Mouse (Mus musculus): ENCODE measurements at regions not wholly inside any gene's neighbourhood (a gene's known extent, or its start where the extent isn't known, plus 50 kb on each side); places are given as distances from the start of the nearest gene placed in this dataset.
"Not testable (repeated sequence)": the region's sequence is repeated elsewhere in the genome, so short reads cannot be mapped to it uniquely, and the experiment has no call there.

GRCm38 (mm10) chr3:80099625-80100024 is 215.3 kb downstream of the Fam198b start:
- ATAC-seq (replicated peaks; ENCODE audit: low FRiP score) (no peak), DNase-seq (ENCODE audit: low spot score) (no peak)
- no peak overlapping the region for H3K4me2 ChIP-seq (ENCODE audit: low read depth, low read length, severe bottlenecking)
- no peak overlapping the region for H3K27ac ChIP-seq (ENCODE audit: low read depth, low read length)
- no peak overlapping the region for H3K9ac ChIP-seq (ENCODE audit: low read length)
- H3K36me3 ChIP-seq (ENCODE audit: control insufficient read depth, insufficient read depth, low read length), result no peaks in the 10 kb centered on the region
- no peak overlapping the region for H3K4me3 ChIP-seq (ENCODE audit: low read depth, low read length)
- H3K27me3 ChIP-seq (ENCODE audit: control insufficient read depth, insufficient read depth, low read length), result no peaks in the 10 kb centered on the region
- WGBS, result 91% methylated on average over 3 of the region's 3 CpGs
- H3K9me3 ChIP-seq (ENCODE audit: control insufficient read depth, low read length), result no peaks in the 10 kb centered on the region
- no peaks in the 10 kb centered on the region for H3K4me1 ChIP-seq (replicated peaks; ENCODE audit: control insufficient read depth, insufficient read depth, low read length)

GRCm38 (mm10) chr3:80120177-80120736 is 235.9 kb downstream of the Fam198b start:
- H3K4me2 ChIP-seq (ENCODE audit: low read depth, low read length, severe bottlenecking), result no peak overlapping the region
- H3K27ac ChIP-seq (ENCODE audit: low read depth, low read length), result no peak overlapping the region
- no peaks in the 10 kb centered on the region for H3K4me1 ChIP-seq (replicated peaks; ENCODE audit: control insufficient read depth, insufficient read depth, low read length)
- no peaks in the 10 kb centered on the region for H3K36me3 ChIP-seq (ENCODE audit: control insufficient read depth, insufficient read depth, low read length)
- H3K9ac ChIP-seq (ENCODE audit: low read length), result no peak overlapping the region
- H3K9me3 ChIP-seq (ENCODE audit: control insufficient read depth, low read length), result no peaks in the 10 kb centered on the region
- ATAC-seq (replicated peaks; ENCODE audit: low FRiP score), result no peak
- 50% methylated on average over 1 of the region's 1 CpGs for WGBS
- no peak for DNase-seq (ENCODE audit: low spot score)
- no peaks in the 10 kb centered on the region for H3K27me3 ChIP-seq (ENCODE audit: control insufficient read depth, insufficient read depth, low read length)
- no peak overlapping the region for H3K4me3 ChIP-seq (ENCODE audit: low read depth, low read length)

GRCm38 (mm10) chr3:80123666-80124065 is 239.3 kb downstream of the Fam198b start:
- H3K4me2 ChIP-seq (ENCODE audit: low read depth, low read length, severe bottlenecking), result no peak overlapping the region
- WGBS, result 85% methylated on average over 6 of the region's 6 CpGs
- no peaks in the 10 kb centered on the region for H3K27me3 ChIP-seq (ENCODE audit: control insufficient read depth, insufficient read depth, low read length)
- ATAC-seq (replicated peaks; ENCODE audit: low FRiP score) (no peak), DNase-seq (ENCODE audit: low spot score) (no peak)
- no peak overlapping the region for H3K9ac ChIP-seq (ENCODE audit: low read length)
- no peak overlapping the region for H3K4me3 ChIP-seq (ENCODE audit: low read depth, low read length)
- no peak overlapping the region for H3K27ac ChIP-seq (ENCODE audit: low read depth, low read length)
- H3K9me3 ChIP-seq (ENCODE audit: control insufficient read depth, low read length), result no peaks in the 10 kb centered on the region
- H3K36me3 ChIP-seq (ENCODE audit: control insufficient read depth, insufficient read depth, low read length), result no peaks in the 10 kb centered on the region
- H3K4me1 ChIP-seq (replicated peaks; ENCODE audit: control insufficient read depth, insufficient read depth, low read length), result no peaks in the 10 kb centered on the region

- ATAC-seq (replicated peaks; ENCODE audit: low FRiP score), result no peak
- WGBS, result 84% methylated on average over 8 of the region's 8 CpGs
These were observed 240.3 kb downstream of the Fam198b start for GRCm38 (mm10) chr3:80124621-80125020.

GRCm38 (mm10) chr3:80141697-80142096 is 257.4 kb downstream of the Fam198b start:
- Histone ChIP-seq H3K27me3 (ENCODE audit: control insufficient read depth, insufficient read depth, low read length) (no peaks in the 10 kb centered on the region), H3K4me1 (replicated peaks; ENCODE audit: control insufficient read depth, insufficient read depth, low read length) (no peaks in the 10 kb centered on the region), H3K9me3 (ENCODE audit: control insufficient read depth, low read length) (no peaks in the 10 kb centered on the region), H3K36me3 (ENCODE audit: control insufficient read depth, insufficient read depth, low read length) (no peaks in the 10 kb centered on the region), H3K27ac (ENCODE audit: low read depth, low read length) (no peak overlapping the region), H3K4me3 (ENCODE audit: low read depth, low read length) (no peak overlapping the region), H3K9ac (ENCODE audit: low read length) (no peak overlapping the region), H3K4me2 (ENCODE audit: low read depth, low read length, severe bottlenecking) (no peak overlapping the region)
- WGBS, result 39% methylated on average over 1 of the region's 1 CpGs
- ATAC-seq (replicated peaks; ENCODE audit: low FRiP score) (peak; percentile 74), DNase-seq (ENCODE audit: low spot score) (no peak)

More at GRCm38 (mm10) chr3:80124621-80125020, 240.3 kb downstream of the Fam198b start:
- no peaks in the 10 kb centered on the region for H3K36me3 ChIP-seq (ENCODE audit: control insufficient read depth, insufficient read depth, low read length)
- H3K27me3 ChIP-seq (ENCODE audit: control insufficient read depth, insufficient read depth, low read length), result no peaks in the 10 kb centered on the region
- H3K9ac ChIP-seq (ENCODE audit: low read length), result no peak overlapping the region
- no peaks in the 10 kb centered on the region for H3K9me3 ChIP-seq (ENCODE audit: control insufficient read depth, low read length)
- H3K27ac ChIP-seq (ENCODE audit: low read depth, low read length), result no peak overlapping the region
- no peak for DNase-seq (ENCODE audit: low spot score)
- no peaks in the 10 kb centered on the region for H3K4me1 ChIP-seq (replicated peaks; ENCODE audit: control insufficient read depth, insufficient read depth, low read length)
- no peak overlapping the region for H3K4me3 ChIP-seq (ENCODE audit: low read depth, low read length)
- no peak overlapping the region for H3K4me2 ChIP-seq (ENCODE audit: low read depth, low read length, severe bottlenecking)

- ATAC-seq (replicated peaks; ENCODE audit: low FRiP score) (no peak), DNase-seq (ENCODE audit: low spot score) (no peak)
- 81% methylated on average over 2 of the region's 2 CpGs for WGBS
- H3K27me3 ChIP-seq (ENCODE audit: control insufficient read depth, insufficient read depth, low read length), result no peaks in the 10 kb centered on the region
- H3K36me3 ChIP-seq (ENCODE audit: control insufficient read depth, insufficient read depth, low read length), result no peaks in the 10 kb centered on the region
- H3K4me3 ChIP-seq (ENCODE audit: low read depth, low read length), result no peak overlapping the region
- no peak overlapping the region for H3K27ac ChIP-seq (ENCODE audit: low read depth, low read length)
- no peak overlapping the region for H3K4me2 ChIP-seq (ENCODE audit: low read depth, low read length, severe bottlenecking)
- H3K4me1 ChIP-seq (replicated peaks; ENCODE audit: control insufficient read depth, insufficient read depth, low read length), result no peaks in the 10 kb centered on the region
- no peaks in the 10 kb centered on the region for H3K9me3 ChIP-seq (ENCODE audit: control insufficient read depth, low read length)
- H3K9ac ChIP-seq (ENCODE audit: low read length), result no peak overlapping the region
These were observed 276.1 kb downstream of the Fam198b start for GRCm38 (mm10) chr3:80160473-80160872.

- DNase-seq (ENCODE audit: low spot score) (no peak), ATAC-seq (replicated peaks; ENCODE audit: low FRiP score) (no peak)
- Histone ChIP-seq H3K4me2 (ENCODE audit: low read depth, low read length, severe bottlenecking) (no peak overlapping the region), H3K9me3 (ENCODE audit: control insufficient read depth, low read length) (no peaks in the 10 kb centered on the region), H3K36me3 (ENCODE audit: control insufficient read depth, insufficient read depth, low read length) (no peaks in the 10 kb centered on the region), H3K9ac (ENCODE audit: low read length) (no peak overlapping the region), H3K27me3 (ENCODE audit: control insufficient read depth, insufficient read depth, low read length) (no peaks in the 10 kb centered on the region), H3K27ac (ENCODE audit: low read depth, low read length) (no peak overlapping the region), H3K4me3 (ENCODE audit: low read depth, low read length) (no peak overlapping the region), H3K4me1 (replicated peaks; ENCODE audit: control insufficient read depth, insufficient read depth, low read length) (no peaks in the 10 kb centered on the region)
- 73% methylated on average over 2 of the region's 2 CpGs for WGBS
These were observed 297.4 kb downstream of the Fam198b start for GRCm38 (mm10) chr3:80181749-80182148.

GRCm38 (mm10) chr3:80182161-80182560 is 297.8 kb downstream of the Fam198b start:
- H3K4me2 ChIP-seq (ENCODE audit: low read depth, low read length, severe bottlenecking); H3K27ac ChIP-seq (ENCODE audit: low read depth, low read length); H3K9me3 ChIP-seq (ENCODE audit: control insufficient read depth, low read length); ATAC-seq (replicated peaks; ENCODE audit: low FRiP score); H3K27me3 ChIP-seq (ENCODE audit: control insufficient read depth, insufficient read depth, low read length); DNase-seq (ENCODE audit: low spot score); H3K36me3 ChIP-seq (ENCODE audit: control insufficient read depth, insufficient read depth, low read length); H3K9ac ChIP-seq (ENCODE audit: low read length); H3K4me1 ChIP-seq (replicated peaks; ENCODE audit: control insufficient read depth, insufficient read depth, low read length); H3K4me3 ChIP-seq (ENCODE audit: low read depth, low read length): not testable (repeated sequence)
- WGBS, result 54% methylated on average over 2 of the region's 2 CpGs

GRCm38 (mm10) chr3:80187406-80187805 is 303.1 kb downstream of the Fam198b start:
- DNase-seq (ENCODE audit: low spot score) (no peak), ATAC-seq (replicated peaks; ENCODE audit: low FRiP score) (no peak)
- no peak overlapping the region for H3K4me2 ChIP-seq (ENCODE audit: low read depth, low read length, severe bottlenecking)
- no peaks in the 10 kb centered on the region for H3K9me3 ChIP-seq (ENCODE audit: control insufficient read depth, low read length)
- H3K36me3 ChIP-seq (ENCODE audit: control insufficient read depth, insufficient read depth, low read length), result no peaks in the 10 kb centered on the region
- no peaks in the 10 kb centered on the region for H3K4me1 ChIP-seq (replicated peaks; ENCODE audit: control insufficient read depth, insufficient read depth, low read length)
- no peaks in the 10 kb centered on the region for H3K27me3 ChIP-seq (ENCODE audit: control insufficient read depth, insufficient read depth, low read length)
- H3K9ac ChIP-seq (ENCODE audit: low read length), result no peak overlapping the region
- no peak overlapping the region for H3K27ac ChIP-seq (ENCODE audit: low read depth, low read length)
- H3K4me3 ChIP-seq (ENCODE audit: low read depth, low read length), result no peak overlapping the region
- WGBS, result 87% methylated on average over 5 of the region's 5 CpGs

Measured in forebrain, embryonic 11.5 days (tissue).